Mouse (Mus musculus): Measurements from ENCODE around the gene Trpm3.

Gene Trpm3

DNA sequence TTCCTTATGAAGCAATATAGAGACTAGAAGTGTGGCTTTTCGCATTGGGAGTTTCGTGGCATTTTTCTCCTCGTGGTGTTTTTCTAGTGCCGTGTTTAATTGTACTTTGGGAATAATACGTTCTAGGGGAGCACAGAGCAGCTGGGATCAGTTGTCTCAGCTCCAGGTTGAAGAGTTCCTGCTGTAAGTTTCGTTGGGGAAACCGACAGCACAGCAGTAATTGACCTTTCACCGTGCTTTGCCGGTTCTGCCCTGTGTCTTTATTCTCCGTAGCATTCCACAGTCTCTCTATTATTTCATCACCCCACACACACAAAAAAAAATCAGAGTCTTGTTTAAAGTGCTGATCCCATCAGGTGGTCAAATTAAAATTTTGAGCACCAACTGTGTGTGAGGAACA lies 496.8 kb downstream of the Trpm3 start:
- DNase-seq (ENCODE audit: low read depth, low spot score) = no peak

DNA sequence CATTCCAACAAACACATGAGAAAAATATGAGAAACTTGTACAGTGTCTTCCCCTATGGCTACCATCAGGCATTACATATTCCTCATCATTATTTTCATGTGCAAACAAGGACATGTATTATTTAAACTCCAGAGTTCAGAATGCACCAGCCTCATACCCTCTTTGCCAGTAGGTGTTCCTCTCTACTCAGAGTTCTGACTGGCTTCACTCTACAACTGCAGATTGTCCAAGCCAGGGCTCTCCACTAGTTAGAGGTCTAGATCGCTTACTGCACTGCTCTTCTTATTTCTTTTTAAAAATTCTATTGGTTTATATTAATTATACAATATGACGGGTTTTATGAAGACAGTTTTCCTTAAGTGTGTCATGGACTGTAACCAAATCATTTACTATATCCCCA lies 498.9 kb downstream of the Trpm3 start:
- DNase-seq (ENCODE audit: low read depth, low spot score) = no peak

DNA sequence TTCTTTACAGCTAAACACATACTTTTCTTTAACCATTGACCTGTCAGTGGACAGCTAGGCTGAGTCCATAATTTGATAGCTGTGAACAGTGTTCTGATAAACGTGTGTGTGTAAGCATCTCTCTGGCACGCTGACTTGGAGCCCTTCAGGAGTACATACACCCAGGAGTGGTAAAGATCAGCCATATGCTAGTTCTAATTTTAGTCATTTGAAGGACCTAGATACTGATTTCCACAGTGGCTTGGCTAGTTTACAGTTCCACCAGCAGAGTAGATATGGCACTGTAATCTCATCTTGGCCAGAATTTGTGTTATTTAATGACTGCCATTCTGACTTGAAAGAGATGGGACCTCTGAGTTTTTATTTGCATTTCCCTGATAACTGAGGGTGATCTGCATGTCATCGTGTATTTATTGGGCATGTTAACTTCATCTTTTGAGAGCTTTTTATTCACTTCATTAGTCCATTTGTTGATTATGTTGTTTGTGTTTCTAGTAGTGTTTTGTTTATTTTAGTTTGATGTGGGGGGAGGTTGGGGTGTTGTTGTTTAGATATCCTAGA lies 499.6 kb downstream of the Trpm3 start:
- DNase-seq (ENCODE audit: low read depth, low spot score) = no peak

DNA sequence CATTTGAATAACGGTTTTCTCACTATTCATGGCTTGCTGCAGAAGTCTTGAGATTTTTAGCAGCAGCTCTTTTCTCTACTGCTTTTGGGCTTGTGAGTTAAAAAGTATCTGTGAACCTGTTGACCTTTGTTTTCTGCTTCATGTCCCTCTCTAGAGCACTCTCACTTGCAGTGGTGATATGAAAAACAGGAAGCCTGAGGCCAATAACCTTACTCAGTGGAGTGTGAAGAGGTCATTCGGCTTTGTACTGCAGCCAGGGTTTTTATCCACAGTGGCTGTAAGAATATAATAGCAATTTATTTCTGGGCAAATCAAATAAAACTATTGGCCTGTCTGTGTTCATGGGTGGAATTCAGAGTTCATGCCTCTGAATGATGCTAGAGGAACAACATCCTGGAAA lies 503.3 kb downstream of the Trpm3 start:
- DNase-seq (ENCODE audit: low read depth, low spot score) = no peak

DNA sequence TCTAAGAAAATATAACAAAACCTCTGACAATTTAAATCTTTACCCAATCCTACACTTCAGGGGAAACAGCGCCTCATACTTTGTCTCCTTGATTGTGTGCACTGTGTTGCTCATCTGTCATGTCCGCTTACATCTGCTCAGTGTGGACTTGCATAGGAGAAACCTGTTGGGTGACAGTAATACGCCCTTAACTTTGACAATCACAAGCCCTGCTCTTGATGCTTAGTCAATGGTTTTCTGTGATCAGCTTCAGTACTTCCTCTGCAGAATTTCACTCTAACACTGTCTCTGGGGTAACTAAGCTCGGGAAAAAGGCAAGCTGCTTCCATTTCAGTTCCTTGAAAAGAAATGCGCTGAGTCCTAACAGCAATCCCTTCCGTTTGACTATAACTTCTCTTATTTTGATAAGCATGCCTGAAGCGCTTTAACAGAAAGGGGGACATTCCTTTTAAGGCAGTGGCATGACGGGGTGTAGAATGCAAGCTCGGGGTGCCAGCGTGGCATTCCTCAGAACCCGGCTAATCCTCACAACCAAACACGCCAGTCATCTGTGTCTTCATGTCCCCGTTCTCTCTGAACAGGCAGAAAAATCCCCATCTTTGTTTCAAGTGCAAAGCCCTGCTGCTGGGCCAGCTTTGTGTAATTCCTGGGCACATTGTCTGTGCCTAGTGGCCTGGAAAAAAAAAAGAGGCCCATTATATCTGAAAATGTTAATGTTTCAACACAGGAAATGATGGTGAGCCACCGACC lies 517.8 kb downstream of the Trpm3 start:
- no peak for DNase-seq (ENCODE audit: low read depth, low spot score)

DNA sequence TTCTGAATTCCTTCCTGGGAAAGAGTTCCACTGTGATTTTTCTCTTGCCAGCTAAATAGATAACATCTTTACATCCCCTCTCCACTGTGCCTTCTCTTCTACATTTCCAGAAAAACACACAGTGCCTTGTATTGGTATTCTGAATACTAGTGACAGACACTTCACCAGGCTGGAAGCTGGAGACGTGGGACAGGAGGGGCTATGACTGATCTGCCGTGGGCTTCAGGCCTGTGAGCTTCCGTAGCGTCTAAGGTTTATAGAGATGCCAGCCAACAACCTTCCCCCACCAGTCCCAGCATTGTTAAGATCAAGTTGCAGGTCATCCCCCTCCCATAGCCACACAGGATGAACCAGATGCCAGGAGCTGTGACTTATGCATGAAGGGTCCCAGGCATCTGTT lies 518.4 kb downstream of the Trpm3 start:
- no peak for DNase-seq (ENCODE audit: low read depth, low spot score)

DNA sequence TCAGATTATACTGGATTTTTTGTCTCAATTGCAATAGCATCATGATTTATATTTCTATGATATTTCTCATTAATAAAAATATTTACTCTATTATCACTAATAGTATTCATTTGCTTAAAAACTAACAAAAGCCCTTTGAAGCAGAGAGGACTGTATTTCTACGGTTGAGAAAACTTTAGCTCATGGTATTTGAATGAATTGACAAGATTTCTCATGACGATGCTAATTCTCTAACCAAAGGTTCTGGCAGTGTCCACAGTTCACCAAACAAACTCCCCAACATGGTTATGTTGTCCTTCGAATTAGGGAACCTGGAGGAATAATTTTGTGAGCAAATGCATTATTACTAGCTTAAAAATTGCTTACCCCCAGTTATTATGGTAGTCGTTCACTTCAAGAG lies 526.6 kb downstream of the Trpm3 start:
- DNase-seq (ENCODE audit: low read depth, low spot score) = no peak

DNA sequence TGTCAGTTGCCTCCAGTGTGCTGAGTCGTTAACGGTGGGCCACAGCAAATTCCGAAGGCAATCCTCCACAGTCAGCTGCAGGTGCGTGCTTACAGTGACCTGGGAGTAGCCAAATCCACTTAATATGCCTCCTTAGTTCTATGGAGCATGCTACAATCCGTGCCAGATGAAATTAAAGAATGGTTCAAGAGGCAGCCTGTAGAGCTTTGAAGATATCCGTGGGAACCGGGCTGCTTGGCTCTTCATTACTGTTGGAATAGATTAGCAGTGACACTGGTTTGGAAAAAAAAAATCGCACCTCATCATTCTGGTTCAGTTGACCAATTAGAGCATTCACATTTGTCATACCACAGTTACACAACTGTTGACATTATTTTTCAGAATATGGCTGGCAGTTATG lies 531.4 kb downstream of the Trpm3 start:
- no peak for DNase-seq (ENCODE audit: low read depth, low spot score)

DNA sequence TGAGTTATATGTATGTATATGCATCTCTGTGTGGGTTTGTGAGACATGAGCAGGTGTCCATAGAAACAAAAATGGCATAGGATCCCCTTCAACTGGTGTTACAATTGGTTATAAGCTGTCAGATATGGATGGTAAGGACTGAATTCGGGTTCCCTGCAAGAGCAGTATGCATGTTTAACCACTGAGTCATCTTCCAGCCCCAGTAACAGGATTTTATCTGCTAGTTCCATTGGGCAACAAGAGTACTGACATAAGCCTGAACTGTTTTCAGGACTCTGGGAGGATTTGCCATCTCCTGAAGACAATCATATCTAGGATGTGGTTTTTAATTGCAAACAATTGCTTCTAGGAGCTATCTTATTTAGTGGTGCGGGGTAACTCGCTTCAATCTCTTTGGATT lies 534.0 kb downstream of the Trpm3 start:
- DNase-seq (ENCODE audit: low read depth, low spot score) = no peak

DNA sequence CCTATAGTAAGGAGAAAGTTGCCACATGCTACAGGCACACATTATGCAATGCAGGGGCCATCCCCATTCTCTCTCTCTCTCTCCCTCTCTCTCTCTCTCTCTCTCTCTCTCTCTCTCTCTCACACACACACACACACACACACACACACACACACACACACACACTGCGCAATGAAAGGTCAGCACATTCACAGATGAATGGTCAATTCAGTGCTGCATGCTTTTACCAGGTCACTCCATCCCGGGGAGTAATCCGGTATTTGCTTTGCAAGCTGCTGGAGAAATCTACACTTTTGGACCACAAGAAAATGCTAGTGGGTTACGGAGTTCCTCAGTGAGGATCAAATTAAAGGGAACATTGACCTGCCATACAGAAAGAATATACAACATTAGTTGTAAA lies 537.4 kb downstream of the Trpm3 start:
- DNase-seq (ENCODE audit: low read depth, low spot score) = no peak

DNA sequence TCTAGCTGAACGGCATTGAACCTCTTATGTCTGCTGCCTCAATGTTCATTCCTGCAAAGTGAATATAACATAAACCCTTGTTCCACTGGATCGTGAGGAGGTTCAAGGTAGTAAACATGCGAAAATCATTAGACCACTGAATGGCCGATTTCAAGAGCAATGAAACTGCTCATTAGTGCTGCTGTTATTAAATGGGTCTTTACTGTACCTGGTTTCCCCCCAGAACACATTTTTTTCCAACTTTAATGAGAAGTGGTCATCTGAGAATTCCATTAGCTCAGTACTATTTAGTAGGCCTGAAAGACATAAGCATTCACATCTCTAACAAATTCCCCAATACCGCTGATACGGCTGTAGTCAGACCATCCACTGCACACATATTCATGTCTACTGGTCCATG lies 543.4 kb downstream of the Trpm3 start:
- DNase-seq (ENCODE audit: low read depth, low spot score) = no peak

DNA sequence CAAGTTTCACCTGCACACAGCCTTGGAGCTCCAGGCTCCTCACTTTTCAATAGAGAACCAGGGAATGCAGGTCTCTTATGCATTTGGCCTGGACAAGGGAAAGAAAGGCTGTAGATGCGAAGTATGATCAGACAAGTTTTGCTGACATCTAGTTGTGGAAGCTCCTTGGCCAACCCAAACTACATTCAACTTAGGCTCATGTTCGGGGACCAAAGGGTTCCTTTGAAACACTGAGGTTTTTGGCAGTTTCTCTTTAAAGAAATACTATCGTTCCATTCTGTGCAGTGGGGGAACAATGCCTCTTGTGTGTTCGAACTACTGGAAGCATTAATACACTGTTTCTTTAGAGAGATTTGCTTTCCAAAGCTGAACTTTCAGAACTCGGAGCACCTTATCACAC lies 553.1 kb downstream of the Trpm3 start:
- DNase-seq (ENCODE audit: low read depth, low spot score) = no peak

DNA sequence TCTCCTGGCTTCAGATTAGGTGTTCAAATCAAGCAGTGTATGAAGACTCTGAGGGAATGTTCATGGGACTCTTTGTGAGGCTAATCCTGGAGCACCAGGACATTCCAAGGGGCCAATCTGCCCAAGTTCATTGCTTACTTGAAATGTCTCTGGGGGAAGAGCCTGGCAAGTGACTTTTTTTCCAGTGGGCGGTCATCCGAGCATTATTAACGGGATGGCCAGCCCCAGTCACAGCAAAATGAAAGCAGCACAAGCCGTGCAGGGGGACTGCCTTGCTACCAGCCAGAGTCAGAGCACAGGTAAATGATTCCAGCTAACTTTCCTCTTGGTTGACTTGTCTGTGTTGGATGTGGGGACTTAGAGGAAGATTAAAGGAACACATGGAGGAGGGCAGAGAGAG lies 553.7 kb downstream of the Trpm3 start:
- no peak for DNase-seq (ENCODE audit: low read depth, low spot score)

DNA sequence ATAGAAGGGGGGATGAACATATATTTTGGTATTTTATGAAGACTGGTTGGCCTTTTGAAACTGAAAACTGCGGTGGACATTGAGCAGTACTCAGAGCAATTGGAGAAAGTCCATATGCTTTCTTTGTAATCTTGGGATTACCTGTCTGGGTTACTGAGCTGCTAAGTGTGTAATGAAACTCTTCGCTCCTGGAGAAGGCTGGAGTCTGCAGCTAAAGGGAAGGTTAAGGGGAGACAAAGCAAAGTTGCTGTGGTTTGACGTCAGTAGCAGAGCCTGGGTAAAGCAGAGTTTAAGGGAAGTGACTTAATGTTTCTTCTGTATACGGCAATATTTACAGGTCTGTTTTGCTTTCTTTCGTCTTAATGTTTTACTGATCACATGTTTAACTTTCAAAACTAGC lies 554.1 kb downstream of the Trpm3 start:
- DNase-seq (ENCODE audit: low read depth, low spot score) = no peak

DNA sequence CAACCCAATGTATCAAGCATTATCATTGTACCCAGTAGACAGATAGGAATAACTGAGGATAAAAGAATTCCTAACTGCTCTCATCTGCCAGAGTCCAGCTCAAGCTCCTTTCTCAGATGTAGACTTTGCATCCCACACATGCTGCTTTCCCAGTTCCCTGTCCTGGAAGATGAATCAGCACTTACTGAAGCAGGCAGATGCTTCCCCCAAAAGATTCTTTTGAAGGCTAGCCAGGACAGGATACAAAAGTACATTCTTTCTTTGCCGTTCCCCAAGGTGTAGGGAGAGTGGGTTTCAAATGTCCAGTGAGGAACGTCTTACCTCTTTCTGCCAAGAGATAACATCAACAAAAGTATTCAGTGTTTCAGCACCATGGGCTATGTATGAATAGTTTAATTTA lies 556.6 kb downstream of the Trpm3 start:
- DNase-seq (ENCODE audit: low read depth, low spot score) = no peak

DNA sequence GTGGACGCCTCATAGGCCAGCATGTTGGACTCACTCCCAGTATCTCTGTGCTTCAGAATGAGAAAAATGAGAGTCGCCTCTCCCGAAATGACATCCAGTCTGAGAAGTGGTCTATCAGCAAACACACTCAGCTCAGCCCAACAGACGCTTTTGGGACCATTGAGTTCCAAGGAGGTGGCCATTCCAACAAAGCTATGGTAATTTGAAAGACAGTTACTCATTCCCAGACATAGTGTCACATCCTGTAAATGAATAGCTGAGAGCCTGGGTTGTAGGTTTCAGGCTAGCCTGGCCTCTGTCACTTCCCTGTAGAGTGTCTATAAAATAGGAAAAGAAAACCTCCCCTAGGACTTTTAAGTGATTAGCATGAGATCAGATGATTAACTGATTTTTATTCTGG lies 559.9 kb downstream of the Trpm3 start:
- no peak for DNase-seq (ENCODE audit: low read depth, low spot score)

DNA sequence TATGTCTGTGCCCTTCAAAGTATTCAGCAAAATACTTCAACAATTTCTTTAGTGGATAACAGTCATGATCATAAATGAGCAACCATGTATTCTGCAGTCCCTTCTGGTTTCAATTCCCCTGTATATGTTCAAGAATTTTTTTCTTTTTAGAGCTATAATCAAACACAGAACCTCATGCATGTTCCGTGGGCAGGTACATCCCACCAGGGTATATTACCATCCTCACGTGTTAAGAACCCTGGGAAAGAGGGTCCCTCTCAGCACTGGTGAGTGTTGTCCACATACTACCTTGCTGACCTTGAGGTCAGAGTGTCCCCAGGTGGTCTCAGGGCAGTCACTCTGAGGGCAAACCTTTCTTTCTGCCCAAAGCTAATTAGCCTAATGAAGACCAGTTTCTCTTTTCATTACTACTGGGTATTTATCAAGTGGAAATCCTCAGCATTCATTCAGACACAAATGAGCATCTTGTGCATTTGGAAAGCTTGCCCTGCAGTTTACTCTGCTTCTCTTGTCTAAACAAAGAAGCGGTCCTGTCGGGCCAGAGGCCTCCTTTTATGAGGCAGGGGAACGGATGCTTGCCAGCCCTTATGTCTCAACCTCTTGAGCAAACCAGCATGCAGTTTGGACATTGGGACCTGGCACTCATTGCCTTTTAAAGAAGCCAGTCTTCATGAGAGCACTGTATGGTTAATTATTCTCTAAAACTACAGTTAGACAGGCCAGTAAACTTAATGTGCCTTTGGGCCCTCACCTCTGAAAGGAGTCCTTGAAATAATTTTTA lies 562.2 kb downstream of the Trpm3 start:
- DNase-seq (ENCODE audit: low read depth, low spot score) = no peak

DNA sequence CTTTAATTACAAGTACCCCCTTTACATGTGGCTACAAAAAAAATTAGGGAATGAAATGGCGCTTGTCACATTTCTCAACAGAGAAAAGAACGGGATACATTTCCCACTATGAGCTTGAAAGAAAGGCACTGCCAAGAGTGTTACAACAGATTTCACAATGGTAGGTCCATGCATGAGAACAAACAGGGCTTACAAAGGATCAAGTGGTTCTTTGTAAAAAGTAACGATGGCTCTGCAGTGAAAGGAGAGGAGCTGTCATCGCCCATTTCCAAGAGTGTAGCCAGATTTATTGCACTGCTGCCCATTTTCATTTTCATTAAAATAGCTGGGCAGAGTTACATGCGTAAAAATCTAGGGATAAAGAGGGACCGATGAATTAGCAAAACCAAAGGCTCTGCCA lies 565.0 kb downstream of the Trpm3 start:
- DNase-seq (ENCODE audit: low read depth, low spot score) = no peak

DNA sequence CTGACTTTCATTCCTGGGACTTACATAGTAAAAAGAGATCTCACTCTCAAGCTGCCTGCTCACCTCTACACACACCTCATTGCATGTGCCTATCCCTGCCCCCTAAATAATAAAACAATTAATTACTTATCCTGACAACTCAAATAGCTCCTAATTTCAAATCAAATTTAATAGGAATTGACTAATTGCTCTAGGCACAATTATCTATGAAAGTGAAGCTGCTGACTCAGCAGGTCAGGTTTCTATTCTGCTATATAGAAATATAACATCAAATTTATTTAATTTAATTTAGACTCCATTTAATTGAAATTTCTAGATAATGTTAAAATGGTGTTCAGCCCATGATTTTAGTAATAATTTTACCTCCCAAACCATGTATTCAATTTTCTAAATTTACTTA lies 566.6 kb downstream of the Trpm3 start:
- DNase-seq (ENCODE audit: low read depth, low spot score) = no peak

DNA sequence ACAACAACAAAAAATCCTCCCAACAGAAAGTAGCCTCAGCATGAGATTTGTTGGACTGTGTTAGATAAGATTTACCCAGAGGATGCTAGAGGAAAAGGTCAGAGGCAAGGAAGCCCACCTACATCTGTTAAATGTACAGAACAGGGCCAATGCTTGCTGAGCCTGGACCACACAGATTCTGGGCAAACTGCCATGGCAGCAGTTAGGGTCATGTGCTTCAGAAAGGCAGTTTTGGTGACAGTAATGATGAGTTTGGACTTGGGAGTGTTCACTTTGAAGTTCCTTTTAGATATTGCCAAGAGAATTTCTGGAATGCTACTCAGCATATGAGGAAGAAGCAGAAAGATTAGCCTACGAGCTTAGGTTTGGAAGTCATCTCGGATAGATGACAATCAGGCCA lies 580.2 kb downstream of the Trpm3 start:
- DNase-seq (ENCODE audit: low read depth, low spot score) = no peak

DNA sequence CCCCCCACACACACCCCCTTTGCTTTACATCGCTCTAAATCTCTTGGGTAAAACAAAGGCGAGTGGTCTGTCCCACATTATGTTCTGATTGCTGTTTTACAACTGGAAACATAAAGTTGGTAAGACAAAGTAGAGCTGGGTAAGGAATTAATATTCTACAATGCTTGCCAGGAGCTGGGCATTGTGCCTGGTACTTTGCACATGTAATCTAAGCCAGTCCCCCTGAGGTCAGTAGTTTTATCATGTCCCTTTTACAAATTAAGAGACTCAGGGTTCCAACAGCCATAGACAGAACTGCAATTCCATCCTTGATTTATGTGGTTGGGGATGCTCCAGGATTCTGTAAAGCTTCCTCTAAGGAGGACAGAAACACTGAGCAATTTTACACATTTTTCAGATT lies 591.0 kb downstream of the Trpm3 start:
- DNase-seq (ENCODE audit: low read depth, low spot score) = no peak

DNA sequence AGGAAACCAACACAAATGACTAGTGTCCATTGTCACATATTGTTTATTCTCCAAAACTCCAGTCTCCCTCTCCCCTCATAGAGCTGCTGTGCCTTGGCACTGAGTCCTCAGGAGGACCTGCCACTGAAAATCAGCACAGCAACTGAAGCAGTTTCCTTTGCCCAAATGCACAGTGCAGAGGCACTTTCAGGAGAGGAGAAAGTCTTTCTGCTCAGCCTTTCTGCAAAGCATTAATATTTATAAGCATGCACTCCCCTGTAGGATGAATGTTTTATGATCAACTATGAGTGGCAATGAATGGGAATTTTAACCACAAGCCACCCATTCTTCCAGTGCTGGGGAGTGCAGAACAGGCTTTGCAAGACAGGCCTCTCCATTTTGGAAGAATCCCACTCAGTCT lies 592.1 kb downstream of the Trpm3 start:
- no peak for DNase-seq (ENCODE audit: low read depth, low spot score)

DNA sequence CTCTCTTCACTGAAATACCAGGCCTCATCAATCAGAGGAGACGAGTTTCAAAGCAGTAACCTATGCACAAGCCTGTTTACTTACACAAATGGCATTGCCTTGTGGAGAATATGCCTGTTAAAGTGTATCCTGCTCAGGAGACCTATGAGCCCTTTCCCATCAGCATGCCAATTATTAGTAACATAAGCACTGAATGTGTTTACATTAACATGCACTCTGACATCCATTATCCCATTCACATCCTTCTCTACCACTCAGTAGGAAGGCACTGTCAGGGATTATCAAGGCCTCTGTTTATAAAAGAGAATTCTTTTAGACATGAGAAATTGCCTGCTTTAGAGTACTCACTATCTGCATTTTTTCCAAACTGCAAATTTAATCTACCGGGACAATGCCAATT lies 598.0 kb downstream of the Trpm3 start:
- no peak for DNase-seq (ENCODE audit: low read depth, low spot score)
